Mouse (Mus musculus): ENCODE data around the gene Lif. TPM values are rescaled to one million over a fixed set of nuclear protein-coding genes. Genes with fewer than 3 reads are reported as not detected.

The Lif gene
- total RNA-seq, 1 experiment from 2014 or later: 0.29 TPM

- ATAC-seq (replicated peaks; ENCODE audit: insufficient number of reproducible peaks, low FRiP score, low TSS enrichment, poor library complexity, severe bottlenecking): no peak
Observed at GRCm38 (mm10) chr11:4289280-4289679, 31.9 kb downstream of the Lif start.

- ATAC-seq (replicated peaks; ENCODE audit: insufficient number of reproducible peaks, low FRiP score, low TSS enrichment, poor library complexity, severe bottlenecking): no peak
Observed at GRCm38 (mm10) chr11:4291639-4292038, 34.3 kb downstream of the Lif start.

GRCm38 (mm10) chr11:4292224-4292887, 35.0 kb downstream of the Lif start:
- no peak for ATAC-seq (replicated peaks; ENCODE audit: insufficient number of reproducible peaks, low FRiP score, low TSS enrichment, poor library complexity, severe bottlenecking)

- no peak for ATAC-seq (replicated peaks; ENCODE audit: insufficient number of reproducible peaks, low FRiP score, low TSS enrichment, poor library complexity, severe bottlenecking)
Observed at GRCm38 (mm10) chr11:4292888-4293247, 35.5 kb downstream of the Lif start.

DNA sequence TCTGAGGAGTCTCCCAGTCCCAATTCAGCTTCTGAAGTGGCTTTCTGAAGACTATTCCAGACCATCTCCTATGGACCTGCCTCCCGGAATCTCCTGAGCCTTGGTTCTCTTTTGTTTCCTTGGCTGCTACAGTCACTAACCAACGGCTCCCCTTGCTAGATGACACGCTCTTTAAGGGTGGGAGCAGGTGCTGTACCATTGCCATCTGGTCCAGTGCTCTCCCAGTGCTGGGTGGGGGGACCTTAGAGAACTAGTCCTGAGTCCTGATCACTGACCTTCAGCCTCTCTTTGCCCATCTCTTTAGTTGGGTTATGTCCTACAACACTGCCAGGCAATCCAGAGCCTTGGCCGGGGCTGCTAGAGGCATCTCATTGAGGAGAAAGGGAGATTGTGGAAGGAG, 36.1 kb downstream of the Lif start:
- ATAC-seq (replicated peaks; ENCODE audit: insufficient number of reproducible peaks, low FRiP score, low TSS enrichment, poor library complexity, severe bottlenecking): no peak

DNA sequence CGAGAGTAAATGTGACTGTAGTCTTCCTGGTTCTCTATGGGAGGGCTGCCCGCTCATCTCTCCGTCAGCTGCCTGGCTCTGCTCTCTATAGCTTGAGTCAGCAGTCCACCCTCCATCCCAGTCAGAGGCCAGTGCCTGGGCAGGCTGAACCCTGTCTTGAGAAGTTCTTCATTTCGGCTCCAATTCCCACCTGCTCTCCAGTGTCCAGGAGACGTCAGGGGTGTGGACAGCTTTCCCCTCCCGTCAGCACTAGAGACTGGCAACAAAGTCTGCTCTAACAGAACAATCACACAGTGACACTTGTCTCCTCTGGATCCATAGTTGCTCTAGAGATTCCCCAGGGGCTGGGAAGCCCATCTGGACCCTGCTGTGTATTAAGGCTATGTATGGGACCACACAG, 36.7 kb downstream of the Lif start:
- no peak for ATAC-seq (replicated peaks; ENCODE audit: insufficient number of reproducible peaks, low FRiP score, low TSS enrichment, poor library complexity, severe bottlenecking)

- 0 out of 2 replicates have a peak, but pooled peaks have one; percentile 39 for ATAC-seq (replicated peaks; ENCODE audit: insufficient number of reproducible peaks, low FRiP score, low TSS enrichment, poor library complexity, severe bottlenecking)
Observed at GRCm38 (mm10) chr11:4294495-4295351, 37.4 kb downstream of the Lif start.

DNA sequence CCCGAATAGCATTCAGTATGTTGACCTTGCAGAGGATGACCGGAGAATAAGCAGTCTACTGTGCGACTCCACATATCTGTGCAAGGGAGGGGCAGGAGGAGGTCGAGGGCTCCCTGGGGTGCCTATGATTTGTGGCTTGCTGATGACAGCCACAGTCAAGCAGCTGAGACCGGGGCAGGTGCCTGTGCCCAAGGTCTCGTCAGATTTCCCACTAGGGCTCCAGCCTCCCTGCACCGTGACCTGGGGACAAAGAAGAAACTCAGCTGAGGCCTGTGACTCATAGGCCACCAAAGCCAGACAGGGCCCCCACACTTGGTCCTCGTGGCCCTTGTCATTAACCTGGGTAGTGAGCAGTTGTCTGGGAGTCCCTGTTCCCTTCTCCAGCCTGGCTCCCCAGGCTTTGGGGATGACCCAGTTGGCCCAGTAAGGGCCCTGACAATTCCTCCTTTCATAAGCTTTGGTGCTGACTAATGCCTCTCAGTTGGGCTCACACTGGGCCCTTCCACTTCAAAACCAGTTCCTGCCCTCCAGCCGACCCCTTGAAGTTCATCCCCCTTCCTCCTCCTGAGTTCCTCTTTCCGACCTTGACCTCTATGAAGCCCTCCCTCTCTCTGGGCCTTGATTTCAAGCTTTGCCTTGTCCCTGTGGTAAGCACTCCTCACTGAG, 39.4 kb downstream of the Lif start:
- peak; percentile 67 for ATAC-seq (replicated peaks; ENCODE audit: insufficient number of reproducible peaks, low FRiP score, low TSS enrichment, poor library complexity, severe bottlenecking)

- no peak for ATAC-seq (replicated peaks; ENCODE audit: insufficient number of reproducible peaks, low FRiP score, low TSS enrichment, poor library complexity, severe bottlenecking)
Observed at GRCm38 (mm10) chr11:4297753-4298152, 40.4 kb downstream of the Lif start.

DNA sequence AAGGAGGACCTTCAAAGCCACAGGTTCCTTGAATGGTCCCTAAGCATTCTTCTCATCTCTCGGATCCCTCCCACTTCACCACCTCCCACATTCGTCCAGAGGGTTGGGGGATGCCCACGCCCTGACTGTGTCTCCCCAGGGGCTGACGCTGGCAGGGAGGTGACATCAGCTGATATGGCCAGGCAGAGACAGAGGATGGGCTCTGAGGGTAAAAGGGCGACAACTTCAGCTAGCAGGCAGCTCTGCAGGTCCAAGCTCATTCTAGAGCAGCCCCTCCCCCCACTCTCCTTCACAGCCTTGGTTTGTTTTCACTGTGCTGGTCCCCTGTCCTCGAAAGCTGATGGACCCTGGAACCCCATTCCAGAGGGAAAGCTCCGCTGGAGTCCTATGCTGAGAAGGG, 41.3 kb downstream of the Lif start:
- ATAC-seq (replicated peaks; ENCODE audit: insufficient number of reproducible peaks, low FRiP score, low TSS enrichment, poor library complexity, severe bottlenecking): no peak

DNA sequence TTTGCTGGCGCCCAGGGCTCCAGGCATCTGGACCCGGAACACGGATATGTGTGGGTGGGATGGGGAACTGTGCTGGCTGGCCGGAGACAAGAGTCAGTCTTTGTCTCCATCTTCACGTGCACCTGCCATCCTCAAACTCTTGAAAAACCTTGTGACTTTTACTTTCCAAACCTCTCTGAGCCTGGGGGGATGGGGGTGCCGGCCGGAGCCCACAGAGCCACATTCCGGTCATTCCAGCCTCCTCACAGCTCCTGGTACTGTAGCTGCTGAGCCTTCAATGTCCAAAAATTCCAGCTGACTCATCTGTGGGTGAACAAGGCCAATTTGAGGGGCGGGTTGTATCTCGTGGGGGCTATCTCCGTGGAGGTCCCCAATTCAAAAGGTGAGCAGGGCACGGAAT, 41.8 kb downstream of the Lif start:
- ATAC-seq (replicated peaks; ENCODE audit: insufficient number of reproducible peaks, low FRiP score, low TSS enrichment, poor library complexity, severe bottlenecking): no peak

- no peak for ATAC-seq (replicated peaks; ENCODE audit: insufficient number of reproducible peaks, low FRiP score, low TSS enrichment, poor library complexity, severe bottlenecking)
Observed at GRCm38 (mm10) chr11:4299735-4300474, 42.5 kb downstream of the Lif start.

GRCm38 (mm10) chr11:4300683-4301082, 43.3 kb downstream of the Lif start:
- no peak for ATAC-seq (replicated peaks; ENCODE audit: insufficient number of reproducible peaks, low FRiP score, low TSS enrichment, poor library complexity, severe bottlenecking)

GRCm38 (mm10) chr11:4302363-4302913, 45.1 kb downstream of the Lif start:
- ATAC-seq (replicated peaks; ENCODE audit: insufficient number of reproducible peaks, low FRiP score, low TSS enrichment, poor library complexity, severe bottlenecking): no peak

GRCm38 (mm10) chr11:4303033-4303432, 45.7 kb downstream of the Lif start:
- no peak for ATAC-seq (replicated peaks; ENCODE audit: insufficient number of reproducible peaks, low FRiP score, low TSS enrichment, poor library complexity, severe bottlenecking)

DNA sequence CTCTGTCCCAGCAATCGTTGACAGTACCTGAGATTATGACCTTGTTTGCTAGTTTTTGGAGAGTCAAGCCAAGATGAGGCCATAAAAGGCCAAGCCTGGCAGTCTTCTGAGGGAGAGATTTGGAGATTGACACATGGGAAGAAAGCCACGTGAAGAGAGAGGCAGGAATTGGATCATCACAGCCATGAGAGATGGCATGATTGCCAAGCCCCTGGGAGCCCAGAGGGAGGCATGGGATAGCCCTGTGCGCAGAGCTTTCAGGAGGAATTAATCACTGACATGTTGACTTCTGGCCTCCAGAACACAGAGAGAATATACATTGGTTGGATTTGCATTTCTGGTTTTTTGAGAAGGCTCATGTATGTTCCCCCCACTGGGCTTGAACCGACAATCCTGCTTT, 46.8 kb downstream of the Lif start:
- no peak for ATAC-seq (replicated peaks; ENCODE audit: insufficient number of reproducible peaks, low FRiP score, low TSS enrichment, poor library complexity, severe bottlenecking)

DNA sequence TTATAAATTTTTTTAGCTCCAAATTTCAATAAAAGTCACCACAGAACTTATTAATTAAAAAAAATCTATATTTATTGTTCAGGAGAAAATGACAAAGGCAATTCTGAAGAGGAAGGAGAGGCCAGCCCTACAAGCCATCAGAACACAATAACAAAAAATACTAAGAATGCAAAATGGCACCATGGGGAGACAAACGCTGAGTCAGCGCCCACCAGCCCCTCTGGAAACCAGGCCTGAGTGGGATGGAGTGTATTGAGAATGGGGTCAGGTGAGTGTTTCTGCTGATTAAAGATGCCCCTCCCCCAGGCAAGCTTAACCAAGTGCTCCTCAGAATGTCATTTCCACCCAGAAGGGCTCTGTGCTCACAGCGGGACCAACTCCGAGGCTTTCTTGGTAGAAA, 47.7 kb downstream of the Lif start:
- no peak for ATAC-seq (replicated peaks; ENCODE audit: insufficient number of reproducible peaks, low FRiP score, low TSS enrichment, poor library complexity, severe bottlenecking)

- ATAC-seq (replicated peaks; ENCODE audit: insufficient number of reproducible peaks, low FRiP score, low TSS enrichment, poor library complexity, severe bottlenecking): no peak
Observed at GRCm38 (mm10) chr11:4306086-4306485, 48.7 kb downstream of the Lif start.

- ATAC-seq (replicated peaks; ENCODE audit: insufficient number of reproducible peaks, low FRiP score, low TSS enrichment, poor library complexity, severe bottlenecking): no peak
Observed at GRCm38 (mm10) chr11:4308060-4308513, 50.7 kb downstream of the Lif start.
